Mouse (Mus musculus) small intestine, adult 2 months (tissue): ENCODE data around the gene Bsnd.

ENCODE experiments used
- CTCF ChIP-seq: fragments of 200-500 bp; IDR thresholded peaks from 2 replicates; pipeline ENCODE4 v1.5.1; 2012; ENCODE audit warnings: low read depth, mild to moderate bottlenecking, control low read depth, inconsistent platforms, low read length, moderate library complexity, mixed read lengths; ENCODE audit not compliant: insufficient replicate concordance, insufficient read length; ENCODE audit errors: extremely low read depth
- POLR2A ChIP-seq: fragments of 200-500 bp; IDR thresholded peaks from 2 replicates; pipeline ENCODE4 v1.6.1; 2012; ENCODE audit warnings: low read depth, mild to moderate bottlenecking, control low read depth, inconsistent platforms, low read length, moderate library complexity

GRCm38 (mm10) chr4:106438763-106439162 is 53.3 kb downstream of the Bsnd start:
- TF ChIP-seq CTCF, result no peak
- TF ChIP-seq POLR2A, result no peak
